Mouse (Mus musculus) midbrain, embryonic 12.5 days (tissue): ENCODE data around the gene Pimreg. TPM values are rescaled to one million over a fixed set of nuclear protein-coding genes. Genes with fewer than 3 reads are reported as not detected.

Experiments used
- ATAC-seq: fragments of 200-750 bp; cut with Nextera tagmentation; 2 replicates; pipeline ENCODE4 v1.8.0; 2017; ENCODE audit warnings: low read depth, moderate TSS enrichment, moderate library complexity; ENCODE audit not compliant: low FRiP score
- H3K27ac ChIP-seq: fragments of 300-500 bp; sonication (generic); replicated peaks from 2 replicates; pipeline ENCODE4 v1.5.1; 2016; ENCODE audit warnings: mild to moderate bottlenecking
- H3K27me3 ChIP-seq: fragments of 300-500 bp; sonication (generic); 2 replicates; pipeline ENCODE4 v1.6.1; 2016; ENCODE audit warnings: mild to moderate bottlenecking
- H3K36me3 ChIP-seq: fragments of 300-500 bp; sonication (generic); 2 replicates; pipeline ENCODE4 v1.6.1; 2016
- H3K4me1 ChIP-seq: fragments of 300-500 bp; sonication (generic); 2 replicates; pipeline ENCODE4 v1.6.1; 2016
- H3K4me2 ChIP-seq: fragments of 300-500 bp; sonication (generic); replicated peaks from 2 replicates; pipeline ENCODE4 v1.6.1; 2016; ENCODE audit warnings: mild to moderate bottlenecking, moderate library complexity
- H3K4me3 ChIP-seq: fragments of 300-500 bp; sonication (generic); 2 replicates; pipeline ENCODE4 v1.5.1; 2016; ENCODE audit warnings: mild to moderate bottlenecking
- H3K9ac ChIP-seq: fragments of 300-500 bp; sonication (generic); replicated peaks from 2 replicates; pipeline ENCODE4 v1.6.1; 2016; ENCODE audit warnings: mild to moderate bottlenecking, moderate library complexity
- H3K9me3 ChIP-seq: fragments of 300-500 bp; sonication (generic); 2 replicates; pipeline ENCODE4 v1.6.1; 2016; ENCODE audit warnings: mild to moderate bottlenecking
- WGBS: fragments of 180-500 bp; shearing (Covaris S2); methylation state at CpG from one replicate; pipeline ENCODE4 v1.1.7; 2016; 5-methylcytosine and 5-hydroxymethylcytosine counted together
- polyA plus RNA-seq: library from polyadenylated mRNA; unstranded; fragments of >200 nt; fragmentation: Nextera tagmentation; extraction: Ambion mirVana; gene quantifications from 2 replicates; pipeline ENCODE4 v1.2.1, GENCODE M21; 2016

Pimreg gene
- polyA plus RNA-seq, 1 experiment from 2014 or later = 166 TPM

GRCm38 (mm10) chr11:72070733-72071132 lies 28.9 kb downstream of the Pimreg start:
- no peak overlapping the region for H3K4me2 ChIP-seq
- WGBS = 84% methylated on average over 9 of the region's 9 CpGs
- no peaks in the 10 kb centered on the region for H3K36me3 ChIP-seq
- no peaks in the 10 kb centered on the region for H3K4me1 ChIP-seq
- no peak overlapping the region for H3K9ac ChIP-seq
- no peak for ATAC-seq
- no peaks in the 10 kb centered on the region for H3K9me3 ChIP-seq
- H3K27ac ChIP-seq = no peak overlapping the region
- H3K27me3 ChIP-seq = no peaks in the 10 kb centered on the region
- H3K4me3 ChIP-seq = no peak overlapping the region

- 57% methylated on average over 6 of the region's 6 CpGs for WGBS
- no peak overlapping the region for H3K4me2 ChIP-seq
- ATAC-seq = no peak
These were observed 30.6 kb downstream of the Pimreg start for GRCm38 (mm10) chr11:72072331-72072905.

GRCm38 (mm10) chr11:72074230-72074629 lies 32.4 kb downstream of the Pimreg start:
- Histone ChIP-seq H3K4me3 (no peak overlapping the region), H3K9ac (no peak overlapping the region), H3K27ac (no peak overlapping the region), H3K36me3 (no peaks in the 10 kb centered on the region), H3K4me1 (no peaks in the 10 kb centered on the region), H3K9me3 (no peaks in the 10 kb centered on the region), H3K4me2 (no peak overlapping the region), H3K27me3 (no peaks in the 10 kb centered on the region)
- no peak for ATAC-seq
- 89% methylated on average over 13 of the region's 13 CpGs for WGBS

More at GRCm38 (mm10) chr11:72072331-72072905, 30.6 kb downstream of the Pimreg start:
- Histone ChIP-seq H3K4me3 (no peak overlapping the region), H3K9me3 (no peaks in the 10 kb centered on the region), H3K9ac (no peak overlapping the region), H3K27me3 (no peaks in the 10 kb centered on the region), H3K27ac (no peak overlapping the region), H3K4me1 (no peaks in the 10 kb centered on the region), H3K36me3 (no peaks in the 10 kb centered on the region)

GRCm38 (mm10) chr11:72078056-72078455 lies 36.2 kb downstream of the Pimreg start:
- no peak for ATAC-seq
- H3K4me3 ChIP-seq = no peak overlapping the region
- no peaks in the 10 kb centered on the region for H3K9me3 ChIP-seq
- 55% methylated on average over 3 of the region's 3 CpGs for WGBS
- no peak overlapping the region for H3K27ac ChIP-seq
- H3K27me3 ChIP-seq = no peaks in the 10 kb centered on the region
- H3K9ac ChIP-seq = no peak overlapping the region
- H3K36me3 ChIP-seq = no peaks in the 10 kb centered on the region
- 0 out of 2 replicates have a peak, but pooled peaks cover 2% of the 10 kb centered on the region for H3K4me1 ChIP-seq
- no peak overlapping the region for H3K4me2 ChIP-seq

- WGBS = 38% methylated on average over 4 of the region's 4 CpGs
- H3K4me1 ChIP-seq = 0 out of 2 replicates have a peak, but pooled peaks cover 2% of the 10 kb centered on the region
- H3K27ac ChIP-seq = no peak overlapping the region
- H3K27me3 ChIP-seq = no peaks in the 10 kb centered on the region
- no peaks in the 10 kb centered on the region for H3K9me3 ChIP-seq
- ATAC-seq = no peak
- H3K4me3 ChIP-seq = no peak overlapping the region
- no peak overlapping the region for H3K4me2 ChIP-seq
- no peaks in the 10 kb centered on the region for H3K36me3 ChIP-seq
- no peak overlapping the region for H3K9ac ChIP-seq
These were observed 36.8 kb downstream of the Pimreg start for GRCm38 (mm10) chr11:72078647-72079046.

- WGBS = 81% methylated on average over 6 of the region's 6 CpGs
- Histone ChIP-seq H3K9me3 (no peaks in the 10 kb centered on the region), H3K4me3 (no peak overlapping the region), H3K27me3 (no peaks in the 10 kb centered on the region), H3K4me2 (no peak overlapping the region), H3K27ac (no peak overlapping the region), H3K4me1 (0 out of 2 replicates have a peak, but pooled peaks cover 2% of the 10 kb centered on the region), H3K9ac (no peak overlapping the region), H3K36me3 (no peaks in the 10 kb centered on the region)
- ATAC-seq = no peak
These were observed 38.6 kb downstream of the Pimreg start for GRCm38 (mm10) chr11:72080461-72080860.

GRCm38 (mm10) chr11:72082601-72083000 lies 40.8 kb downstream of the Pimreg start:
- H3K4me3 ChIP-seq = no peak overlapping the region
- no peaks in the 10 kb centered on the region for H3K9me3 ChIP-seq
- no peak overlapping the region for H3K4me2 ChIP-seq
- 94% methylated on average over 4 of the region's 4 CpGs for WGBS
- no peak overlapping the region for H3K27ac ChIP-seq
- no peak for ATAC-seq
- no peak overlapping the region for H3K9ac ChIP-seq
- H3K27me3 ChIP-seq = no peaks in the 10 kb centered on the region
- H3K4me1 ChIP-seq = peaks cover 16% of the 10 kb centered on the region; the same call in 1 of the 2 replicates
- H3K36me3 ChIP-seq = no peaks in the 10 kb centered on the region

- ATAC-seq = no peak
- peaks cover 16% of the 10 kb centered on the region; the same call in 1 of the 2 replicates for H3K4me1 ChIP-seq
- no peaks in the 10 kb centered on the region for H3K27me3 ChIP-seq
- no peaks in the 10 kb centered on the region for H3K36me3 ChIP-seq
- no peak overlapping the region for H3K4me2 ChIP-seq
- no peak overlapping the region for H3K27ac ChIP-seq
- H3K9ac ChIP-seq = no peak overlapping the region
- 94% methylated on average over 15 of the region's 15 CpGs for WGBS
- no peak overlapping the region for H3K4me3 ChIP-seq
- H3K9me3 ChIP-seq = no peaks in the 10 kb centered on the region
These were observed 42.5 kb downstream of the Pimreg start for GRCm38 (mm10) chr11:72084337-72084736.

GRCm38 (mm10) chr11:72086251-72087046 lies 44.6 kb downstream of the Pimreg start:
- peak; percentile 68; the same call in 1 of the 2 replicates for ATAC-seq
- H3K9ac ChIP-seq = no peak overlapping the region

GRCm38 (mm10) chr11:72092390-72092789 lies 50.6 kb downstream of the Pimreg start:
- no peak for ATAC-seq
- 74% methylated on average over 8 of the region's 8 CpGs for WGBS

More at GRCm38 (mm10) chr11:72086251-72087046, 44.6 kb downstream of the Pimreg start:
- Histone ChIP-seq H3K9me3 (no peaks in the 10 kb centered on the region), H3K36me3 (no peaks in the 10 kb centered on the region), H3K27me3 (no peaks in the 10 kb centered on the region), H3K27ac (peak overlapping the region; percentile 78), H3K4me1 (peaks cover 14% of the 10 kb centered on the region; the same call in 1 of the 2 replicates), H3K4me3 (no peak overlapping the region), H3K4me2 (no peak overlapping the region)
- 37% methylated on average over 11 of the region's 11 CpGs for WGBS

GRCm38 (mm10) chr11:72094442-72094841 lies 52.6 kb downstream of the Pimreg start:
- Histone ChIP-seq H3K36me3 (no peaks in the 10 kb centered on the region), H3K27me3 (no peaks in the 10 kb centered on the region), H3K4me2 (no peak overlapping the region), H3K27ac (no peak overlapping the region), H3K4me1 (peaks cover 10% of the 10 kb centered on the region; the same call in 1 of the 2 replicates), H3K9ac (no peak overlapping the region), H3K9me3 (no peaks in the 10 kb centered on the region), H3K4me3 (no peak overlapping the region)
- no peak for ATAC-seq
- 85% methylated on average over 7 of the region's 7 CpGs for WGBS

More at GRCm38 (mm10) chr11:72092390-72092789, 50.6 kb downstream of the Pimreg start:
- Histone ChIP-seq H3K4me1 (peaks cover 10% of the 10 kb centered on the region; the same call in 1 of the 2 replicates), H3K9me3 (no peaks in the 10 kb centered on the region), H3K4me2 (no peak overlapping the region), H3K4me3 (no peak overlapping the region), H3K36me3 (no peaks in the 10 kb centered on the region), H3K9ac (no peak overlapping the region), H3K27me3 (no peaks in the 10 kb centered on the region), H3K27ac (no peak overlapping the region)

GRCm38 (mm10) chr11:72095994-72096393 lies 54.2 kb downstream of the Pimreg start:
- H3K9ac ChIP-seq = no peak overlapping the region
- no peaks in the 10 kb centered on the region for H3K36me3 ChIP-seq
- peak overlapping the region; percentile 27; the same call in 1 of the 2 replicates for H3K27ac ChIP-seq
- 40% methylated on average over 3 of the region's 3 CpGs for WGBS
- H3K27me3 ChIP-seq = no peaks in the 10 kb centered on the region
- no peak overlapping the region for H3K4me3 ChIP-seq
- no peaks in the 10 kb centered on the region for H3K9me3 ChIP-seq
- H3K4me1 ChIP-seq = peaks cover 10% of the 10 kb centered on the region; the same call in 1 of the 2 replicates
- no peak overlapping the region for H3K4me2 ChIP-seq
- peak; percentile 58 for ATAC-seq
